Mouse (Mus musculus): ENCODE results near the gene Cebpz. TPM values are rescaled to one million over a fixed set of nuclear protein-coding genes. Genes with fewer than 3 reads are reported as not detected.

Gene Cebpz
- 38.9 and 41.7 TPM in 2 replicates for polyA plus RNA-seq (2015; fragmentation: Nextera tagmentation; extraction: Ambion mirVana)

DNA sequence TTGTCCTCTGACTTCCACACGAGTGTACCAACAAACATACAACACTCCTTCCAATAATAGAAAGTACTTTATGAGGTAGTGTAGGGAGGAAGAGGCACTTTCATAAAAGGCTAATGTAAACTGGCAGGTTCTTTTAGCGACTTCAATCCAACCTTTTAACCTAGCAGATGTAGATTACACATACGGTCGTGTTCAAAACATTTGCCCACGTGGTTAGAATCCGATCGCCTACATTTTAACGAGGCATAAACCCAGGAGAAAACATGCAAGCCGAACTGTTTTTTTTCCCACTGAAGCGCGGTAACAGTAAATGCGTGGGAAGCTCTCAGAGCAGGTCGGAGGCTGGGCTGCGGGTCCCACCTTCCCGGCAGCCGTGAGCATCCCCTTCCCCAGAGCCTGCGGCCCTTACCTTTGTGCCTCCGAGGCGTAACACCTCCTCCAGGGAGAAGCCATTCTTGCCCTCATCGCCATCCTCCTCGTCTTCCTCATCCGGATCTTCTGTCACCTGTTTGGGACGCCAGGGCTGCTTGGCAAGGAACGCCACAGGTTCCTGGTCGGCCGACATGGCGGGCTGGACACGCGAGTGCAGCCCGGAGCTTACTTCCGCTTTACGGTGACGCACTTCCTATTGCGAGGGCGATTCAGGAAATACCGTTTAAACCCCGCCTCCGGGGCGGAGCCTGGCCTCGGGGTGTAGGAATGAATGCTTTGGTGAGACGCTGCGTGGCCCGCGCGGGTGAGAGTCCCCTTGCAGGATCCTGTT is at the start of gene Cebpz, which contains the start of gene Ndufaf7:
Gene Cebpz (minus strand): TSS at position 601 of the 763 bp plus-strand sequence.
Gene Ndufaf7 (plus strand): TSS at position 671 of the 763 bp plus-strand sequence.
- 0 out of 2 replicates have a peak within 1 kb of the TSS, but pooled peaks have one; percentile 29 for H3K27ac ChIP-seq (ENCODE audit: low read length)
- no peaks in the 10 kb centered on the region for H3K27me3 ChIP-seq (replicated peaks; ENCODE audit: control insufficient read depth, insufficient read depth, low read length)
- peak within 1 kb of the TSS; percentile 91 for H3K4me3 ChIP-seq (ENCODE audit: low read length)
- H3K9ac ChIP-seq (ENCODE audit: low read depth, low read length) = peak within 1 kb of the TSS; percentile 88
- under 1% methylated on average over 45 of the region's 45 CpGs for WGBS
- H3K9me3 ChIP-seq (ENCODE audit: control insufficient read depth, low read length) = no peaks in the 10 kb centered on the region
- peak within 1 kb of the TSS; percentile 83 for H3K4me2 ChIP-seq (ENCODE audit: low read depth, low read length)
- peak; percentile 100 for ATAC-seq
- H3K36me3 ChIP-seq (ENCODE audit: control insufficient read depth, insufficient read depth, low read length) = 0 out of 2 replicates have a peak, but pooled peaks cover 10% of the 10 kb centered on the region
- peaks cover 16% of the 10 kb centered on the region for H3K4me1 ChIP-seq (ENCODE audit: control insufficient read depth, insufficient read depth, low read length)

DNA sequence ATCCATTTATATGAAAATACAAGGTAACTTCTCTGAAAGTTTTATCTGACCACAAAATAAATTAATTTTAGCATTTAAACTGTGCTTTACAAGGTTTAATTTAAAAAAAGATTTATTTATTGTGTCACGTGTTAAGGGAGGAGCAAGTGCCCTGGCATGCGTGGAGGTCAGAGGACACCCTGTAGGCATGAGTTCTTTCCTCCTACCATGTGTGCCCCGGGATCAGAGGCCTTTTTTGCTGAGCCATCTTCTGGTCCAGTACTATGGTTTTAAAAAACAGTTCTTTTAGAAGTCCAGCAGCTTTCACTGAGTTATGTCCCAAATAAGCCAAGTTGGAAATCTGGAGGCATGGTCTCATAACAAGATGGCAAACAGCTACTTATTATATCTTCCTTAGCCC is 46.9 kb upstream of the Cebpz start:
- H3K36me3 ChIP-seq (ENCODE audit: control insufficient read depth, insufficient read depth, low read length) = no peaks in the 10 kb centered on the region
- H3K4me1 ChIP-seq (ENCODE audit: control insufficient read depth, insufficient read depth, low read length) = no peaks in the 10 kb centered on the region
- H3K4me2 ChIP-seq (ENCODE audit: low read depth, low read length) = no peak overlapping the region
- no peak for ATAC-seq
- WGBS = 91% methylated on average over 3 of the region's 3 CpGs
- no peaks in the 10 kb centered on the region for H3K9me3 ChIP-seq (ENCODE audit: control insufficient read depth, low read length)
- H3K27me3 ChIP-seq (replicated peaks; ENCODE audit: control insufficient read depth, insufficient read depth, low read length) = no peaks in the 10 kb centered on the region
- no peak overlapping the region for H3K9ac ChIP-seq (ENCODE audit: low read depth, low read length)
- H3K27ac ChIP-seq (ENCODE audit: low read length) = no peak overlapping the region
- no peak overlapping the region for H3K4me3 ChIP-seq (ENCODE audit: low read length)

DNA sequence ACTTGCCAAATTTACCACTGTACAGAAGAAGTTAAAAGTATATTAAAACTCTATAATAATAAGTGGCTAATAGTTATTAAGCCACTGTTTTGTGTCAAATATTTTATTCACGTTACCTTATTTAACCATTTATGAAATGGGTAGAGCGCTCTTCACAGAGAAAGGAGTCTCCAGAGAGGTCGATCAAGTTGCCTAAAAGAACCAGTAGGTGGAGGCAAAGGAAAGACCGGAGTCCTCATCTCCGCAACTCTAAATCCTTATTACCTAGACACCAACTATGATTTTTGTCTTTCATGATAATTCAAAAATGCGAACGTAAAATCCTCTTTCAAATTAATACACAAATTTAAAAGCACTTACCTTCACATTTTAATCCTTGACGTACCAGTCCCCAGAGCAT is 46.3 kb upstream of the Cebpz start:
- H3K4me3 ChIP-seq (ENCODE audit: low read length) = no peak overlapping the region

DNA sequence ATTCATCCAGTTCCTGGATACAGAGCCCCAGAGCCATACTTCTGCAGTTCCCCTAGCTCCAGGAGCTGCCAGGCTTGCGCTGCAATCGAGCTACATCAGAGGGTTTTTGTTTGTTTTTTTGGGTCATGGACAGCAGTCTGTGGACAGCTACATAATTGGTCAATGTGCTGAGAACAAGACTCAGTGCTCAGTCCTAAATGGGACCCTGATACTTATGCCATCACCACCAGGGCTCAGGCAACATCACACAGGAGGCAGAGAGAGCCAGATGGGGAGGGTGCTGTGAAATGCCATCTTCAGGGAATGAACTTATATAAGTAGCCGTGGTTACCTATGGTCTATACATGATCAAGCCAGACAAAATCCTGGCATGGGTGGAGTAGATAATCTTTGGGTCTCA is 31.6 kb upstream of the Cebpz start:
- Histone ChIP-seq H3K9me3 (ENCODE audit: control insufficient read depth, low read length) (no peaks in the 10 kb centered on the region), H3K27ac (ENCODE audit: low read length) (no peak overlapping the region), H3K4me1 (ENCODE audit: control insufficient read depth, insufficient read depth, low read length) (no peaks in the 10 kb centered on the region), H3K36me3 (ENCODE audit: control insufficient read depth, insufficient read depth, low read length) (0 out of 2 replicates have a peak, but pooled peaks cover 2% of the 10 kb centered on the region), H3K27me3 (replicated peaks; ENCODE audit: control insufficient read depth, insufficient read depth, low read length) (no peaks in the 10 kb centered on the region), H3K9ac (ENCODE audit: low read depth, low read length) (no peak overlapping the region), H3K4me3 (ENCODE audit: low read length) (no peak overlapping the region), H3K4me2 (ENCODE audit: low read depth, low read length) (no peak overlapping the region)
- no peak for ATAC-seq
- 80% methylated on average over 3 of the region's 3 CpGs for WGBS

More for the DNA sequence above, 46.3 kb upstream of the Cebpz start:
- WGBS = 96% methylated on average over 8 of the region's 8 CpGs
- Histone ChIP-seq H3K4me1 (ENCODE audit: control insufficient read depth, insufficient read depth, low read length) (no peaks in the 10 kb centered on the region), H3K36me3 (ENCODE audit: control insufficient read depth, insufficient read depth, low read length) (no peaks in the 10 kb centered on the region), H3K4me2 (ENCODE audit: low read depth, low read length) (no peak overlapping the region), H3K9me3 (ENCODE audit: control insufficient read depth, low read length) (no peaks in the 10 kb centered on the region), H3K27me3 (replicated peaks; ENCODE audit: control insufficient read depth, insufficient read depth, low read length) (no peaks in the 10 kb centered on the region), H3K9ac (ENCODE audit: low read depth, low read length) (no peak overlapping the region), H3K27ac (ENCODE audit: low read length) (no peak overlapping the region)
- ATAC-seq = no peak

DNA sequence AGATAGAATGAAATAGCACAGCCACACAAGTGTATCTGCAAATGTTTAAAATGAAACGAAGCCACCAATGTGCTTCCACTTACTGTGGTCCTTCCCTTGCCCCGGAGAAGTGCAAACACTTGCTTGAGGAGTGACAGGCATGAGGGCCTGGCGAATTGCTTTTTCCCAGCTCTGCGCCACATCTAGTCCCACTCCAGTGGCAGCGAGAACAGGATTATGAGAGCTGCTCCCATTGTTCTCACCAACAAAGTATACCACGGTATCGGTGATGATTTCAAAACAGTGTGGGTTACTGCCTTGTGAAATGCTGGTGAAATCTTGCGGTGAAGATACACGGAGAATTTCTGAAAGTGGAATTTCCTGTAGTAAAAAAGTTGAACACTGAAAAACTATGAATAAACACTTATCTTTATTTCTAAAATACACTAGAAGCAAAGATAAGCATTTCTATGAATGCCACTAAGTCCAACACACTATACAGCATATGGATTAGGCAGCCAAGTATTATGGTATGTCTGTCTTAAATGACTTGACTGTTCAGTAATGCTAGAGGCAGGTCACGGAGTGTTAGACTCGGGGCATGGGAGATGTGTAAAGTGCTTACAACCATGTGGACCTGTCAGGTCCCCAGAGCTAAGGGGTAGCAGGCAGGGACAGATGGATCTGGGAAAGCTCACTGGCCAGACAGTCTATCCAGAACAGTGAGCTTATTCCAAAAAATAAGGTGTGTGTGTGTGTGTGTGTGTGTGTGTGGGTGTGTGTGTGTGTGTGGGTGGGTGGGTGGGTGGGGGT is 29.4 kb upstream of the Cebpz start:
- WGBS = 94% methylated on average over 11 of the region's 11 CpGs
- Histone ChIP-seq H3K9ac (ENCODE audit: low read depth, low read length) (no peak overlapping the region), H3K4me2 (ENCODE audit: low read depth, low read length) (no peak overlapping the region), H3K36me3 (ENCODE audit: control insufficient read depth, insufficient read depth, low read length) (0 out of 2 replicates have a peak, but pooled peaks cover 2% of the 10 kb centered on the region), H3K4me1 (ENCODE audit: control insufficient read depth, insufficient read depth, low read length) (no peaks in the 10 kb centered on the region), H3K4me3 (ENCODE audit: low read length) (no peak overlapping the region), H3K27me3 (replicated peaks; ENCODE audit: control insufficient read depth, insufficient read depth, low read length) (no peaks in the 10 kb centered on the region), H3K9me3 (ENCODE audit: control insufficient read depth, low read length) (no peaks in the 10 kb centered on the region), H3K27ac (ENCODE audit: low read length) (no peak overlapping the region)
- no peak for ATAC-seq

DNA sequence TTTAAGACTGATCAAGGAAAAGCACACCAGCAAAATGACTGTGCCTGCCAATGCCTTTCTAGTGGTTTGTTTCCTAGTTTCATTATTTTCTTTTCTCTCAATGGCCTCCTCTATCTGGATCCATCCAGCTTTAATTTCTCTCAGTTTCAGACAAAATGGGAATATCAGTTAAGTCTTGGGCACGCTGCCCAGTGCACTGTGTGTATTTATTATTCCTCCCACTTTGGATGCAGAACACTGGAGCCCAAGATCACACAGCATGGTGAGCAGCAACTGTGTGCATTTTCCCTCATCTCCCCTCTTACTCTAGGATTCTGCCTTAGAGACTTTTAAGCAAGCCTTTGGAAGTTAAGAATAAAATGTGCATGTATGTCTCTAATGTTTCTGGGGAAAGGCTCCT is 27.5 kb upstream of the Cebpz start:
- no peak overlapping the region for H3K27ac ChIP-seq (ENCODE audit: low read length)
- no peaks in the 10 kb centered on the region for H3K27me3 ChIP-seq (replicated peaks; ENCODE audit: control insufficient read depth, insufficient read depth, low read length)
- 88% methylated on average over 1 of the region's 1 CpGs for WGBS
- no peaks in the 10 kb centered on the region for H3K4me1 ChIP-seq (ENCODE audit: control insufficient read depth, insufficient read depth, low read length)
- no peak overlapping the region for H3K4me2 ChIP-seq (ENCODE audit: low read depth, low read length)
- peaks cover 6% of the 10 kb centered on the region; the same call in 1 of the 2 replicates for H3K36me3 ChIP-seq (ENCODE audit: control insufficient read depth, insufficient read depth, low read length)
- no peak overlapping the region for H3K4me3 ChIP-seq (ENCODE audit: low read length)
- ATAC-seq = no peak
- H3K9me3 ChIP-seq (ENCODE audit: control insufficient read depth, low read length) = no peaks in the 10 kb centered on the region
- H3K9ac ChIP-seq (ENCODE audit: low read depth, low read length) = no peak overlapping the region

DNA sequence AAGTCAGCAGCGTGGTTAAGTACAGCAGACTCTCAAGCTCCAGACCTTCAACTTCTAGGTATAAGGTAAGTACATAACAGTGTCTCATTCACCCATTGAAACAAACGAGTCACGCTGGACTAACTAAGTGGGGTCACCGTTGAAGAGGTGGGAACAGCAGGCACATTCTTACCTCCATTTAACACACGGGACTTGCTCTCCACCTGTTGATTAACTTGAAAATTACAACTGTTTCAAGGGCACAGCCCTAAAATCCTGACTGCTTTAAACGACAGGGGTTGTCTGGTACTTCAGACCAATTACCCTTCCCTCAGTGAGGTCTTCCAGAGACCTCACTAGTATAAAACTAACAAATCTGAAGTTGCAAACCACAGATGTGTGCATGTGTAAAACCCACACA is 22.6 kb upstream of the Cebpz start:
- no peak for ATAC-seq
- Histone ChIP-seq H3K4me1 (ENCODE audit: control insufficient read depth, insufficient read depth, low read length) (no peaks in the 10 kb centered on the region), H3K27me3 (replicated peaks; ENCODE audit: control insufficient read depth, insufficient read depth, low read length) (no peaks in the 10 kb centered on the region), H3K4me3 (ENCODE audit: low read length) (no peak overlapping the region), H3K9me3 (ENCODE audit: control insufficient read depth, low read length) (no peaks in the 10 kb centered on the region), H3K4me2 (ENCODE audit: low read depth, low read length) (no peak overlapping the region), H3K36me3 (ENCODE audit: control insufficient read depth, insufficient read depth, low read length) (peaks cover 9% of the 10 kb centered on the region), H3K9ac (ENCODE audit: low read depth, low read length) (no peak overlapping the region), H3K27ac (ENCODE audit: low read length) (no peak overlapping the region)
- 74% methylated on average over 6 of the region's 6 CpGs for WGBS

DNA sequence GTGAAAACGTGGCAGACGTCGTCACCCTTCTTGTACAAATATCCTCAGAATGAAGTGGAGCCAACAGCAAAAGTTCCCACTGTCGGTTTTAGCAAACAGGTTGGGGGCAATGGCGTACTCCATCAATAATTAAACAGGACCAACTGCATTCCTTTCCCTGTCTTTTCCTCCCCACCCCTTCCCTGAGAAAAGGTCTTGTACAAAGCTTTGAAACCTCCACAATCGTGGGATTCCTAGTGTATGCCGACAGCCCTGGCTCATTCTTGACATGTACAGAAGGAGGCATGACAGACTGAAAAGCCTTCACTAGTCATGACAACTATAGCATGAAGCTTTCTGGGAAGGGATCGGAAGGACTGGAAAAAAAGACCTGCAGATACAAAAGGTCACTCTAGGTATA is 16.4 kb upstream of the Cebpz start:
- H3K9me3 ChIP-seq (ENCODE audit: control insufficient read depth, low read length) = no peaks in the 10 kb centered on the region
- no peak for ATAC-seq
- H3K4me1 ChIP-seq (ENCODE audit: control insufficient read depth, insufficient read depth, low read length) = no peaks in the 10 kb centered on the region
- H3K4me2 ChIP-seq (ENCODE audit: low read depth, low read length) = no peak overlapping the region
- WGBS = 70% methylated on average over 8 of the region's 8 CpGs
- no peak overlapping the region for H3K27ac ChIP-seq (ENCODE audit: low read length)
- peaks cover 7% of the 10 kb centered on the region for H3K36me3 ChIP-seq (ENCODE audit: control insufficient read depth, insufficient read depth, low read length)
- no peaks in the 10 kb centered on the region for H3K27me3 ChIP-seq (replicated peaks; ENCODE audit: control insufficient read depth, insufficient read depth, low read length)
- no peak overlapping the region for H3K9ac ChIP-seq (ENCODE audit: low read depth, low read length)
- H3K4me3 ChIP-seq (ENCODE audit: low read length) = no peak overlapping the region

DNA sequence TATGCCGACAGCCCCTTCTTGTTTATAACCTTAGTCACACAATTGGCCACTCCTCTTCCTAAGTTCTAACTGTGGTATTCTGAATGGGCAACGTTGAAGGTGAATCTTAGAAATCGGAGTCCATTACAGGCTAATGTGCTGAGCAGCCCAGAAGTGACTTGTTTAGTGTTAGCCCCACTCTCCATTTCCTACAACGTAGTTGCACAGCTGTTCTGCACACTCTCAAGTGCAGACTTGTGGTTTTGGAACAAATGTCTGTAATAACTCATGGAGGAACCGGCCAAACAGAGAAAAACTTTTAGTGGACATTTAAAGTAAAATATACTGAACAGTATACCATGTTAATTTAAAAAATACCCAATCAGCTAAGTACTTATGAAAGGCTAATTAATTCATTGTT is 15.2 kb upstream of the Cebpz start:
- Histone ChIP-seq H3K4me2 (ENCODE audit: low read depth, low read length) (no peak overlapping the region), H3K9me3 (ENCODE audit: control insufficient read depth, low read length) (no peaks in the 10 kb centered on the region), H3K4me3 (ENCODE audit: low read length) (no peak overlapping the region), H3K27ac (ENCODE audit: low read length) (no peak overlapping the region), H3K4me1 (ENCODE audit: control insufficient read depth, insufficient read depth, low read length) (no peaks in the 10 kb centered on the region), H3K36me3 (ENCODE audit: control insufficient read depth, insufficient read depth, low read length) (peaks cover 7% of the 10 kb centered on the region), H3K27me3 (replicated peaks; ENCODE audit: control insufficient read depth, insufficient read depth, low read length) (no peaks in the 10 kb centered on the region), H3K9ac (ENCODE audit: low read depth, low read length) (no peak overlapping the region)
- WGBS = 83% methylated on average over 5 of the region's 5 CpGs
- no peak for ATAC-seq

All from intestine, embryonic 16.5 days (tissue).